Mouse (Mus musculus) kidney, embryonic 15.5 days (tissue): ENCODE data around the gene Duoxa1. TPM values are rescaled to one million over a fixed set of nuclear protein-coding genes. Genes with fewer than 3 reads are reported as not detected.

Source experiments
- ATAC-seq: fragments of 200-750 bp; cut with Nextera tagmentation; replicated peaks from 2 replicates; pipeline ENCODE4 v1.8.0; 2017; ENCODE audit warnings: moderate TSS enrichment; ENCODE audit not compliant: low FRiP score
- H3K27ac ChIP-seq: fragments of 300-500 bp; sonication (generic); 2 replicates; pipeline ENCODE4 v1.5.1; 2015; ENCODE audit warnings: mild to moderate bottlenecking, inconsistent platforms
- H3K27me3 ChIP-seq: fragments of 300-500 bp; sonication (generic); 2 replicates; pipeline ENCODE4 v1.6.1; 2015; ENCODE audit warnings: inconsistent platforms
- H3K36me3 ChIP-seq: fragments of 300-500 bp; sonication (generic); 2 replicates; pipeline ENCODE4 v1.6.1; 2015; ENCODE audit warnings: inconsistent platforms
- H3K4me1 ChIP-seq: fragments of 300-500 bp; sonication (generic); 2 replicates; pipeline ENCODE4 v1.6.1; 2015; ENCODE audit warnings: inconsistent platforms
- H3K4me2 ChIP-seq: fragments of 300-500 bp; sonication (generic); 2 replicates; pipeline ENCODE4 v1.6.1; 2015; ENCODE audit warnings: moderate library complexity, mild to moderate bottlenecking, inconsistent platforms
- H3K4me3 ChIP-seq: fragments of 300-500 bp; sonication (generic); replicated peaks from 2 replicates; pipeline ENCODE4 v1.5.1; 2015; ENCODE audit warnings: mild to moderate bottlenecking, inconsistent platforms
- H3K9ac ChIP-seq: fragments of 300-500 bp; sonication (generic); 2 replicates; pipeline ENCODE4 v1.6.1; 2015; ENCODE audit warnings: mild to moderate bottlenecking, inconsistent platforms
- H3K9me3 ChIP-seq: fragments of 300-500 bp; sonication (generic); replicated peaks from 2 replicates; pipeline ENCODE4 v1.6.1; 2016; ENCODE audit warnings: inconsistent platforms
- WGBS: fragments of 180-500 bp; shearing (Covaris S2); methylation state at CpG from one replicate; pipeline ENCODE4 v1.1.7; 2015; ENCODE audit warnings: mixed read lengths; 5-methylcytosine and 5-hydroxymethylcytosine counted together
- polyA plus RNA-seq: library from polyadenylated mRNA; unstranded; fragments of >200 nt; fragmentation: Nextera tagmentation; extraction: Ambion mirVana; gene quantifications from 2 replicates; pipeline ENCODE4 v1.2.1, GENCODE M21; 2015

The Duoxa1 gene
- polyA plus RNA-seq, 1 experiment from 2014 or later: 0.10 TPM

DNA sequence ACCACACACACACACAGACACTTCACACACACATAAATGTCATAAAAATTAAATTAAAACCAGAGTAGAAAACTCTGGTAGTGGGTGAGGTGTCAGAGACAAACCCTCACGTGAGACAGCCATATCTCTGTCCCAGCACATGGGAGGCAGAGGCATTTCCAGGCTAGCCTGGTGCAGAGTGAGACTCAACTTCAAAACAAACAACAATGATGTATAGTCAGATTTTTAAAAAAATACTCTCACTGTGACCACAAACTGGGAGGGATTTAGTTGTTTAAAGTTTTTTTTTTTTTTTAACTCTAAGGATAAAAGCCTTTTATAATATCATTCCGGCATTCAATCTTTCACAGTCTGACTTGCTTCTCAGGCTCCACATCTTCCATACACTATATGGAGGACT is 11.8 kb upstream of the Duoxa1 start:
- no peak overlapping the region for H3K27ac ChIP-seq
- ATAC-seq: no peak
- WGBS: 62% methylated on average over 2 of the region's 2 CpGs
- H3K9me3 ChIP-seq: no peaks in the 10 kb centered on the region
- H3K27me3 ChIP-seq: no peaks in the 10 kb centered on the region
- H3K4me1 ChIP-seq: no peaks in the 10 kb centered on the region
- H3K4me3 ChIP-seq: no peak overlapping the region
- no peak overlapping the region for H3K4me2 ChIP-seq
- H3K9ac ChIP-seq: no peak overlapping the region
- H3K36me3 ChIP-seq: no peaks in the 10 kb centered on the region

DNA sequence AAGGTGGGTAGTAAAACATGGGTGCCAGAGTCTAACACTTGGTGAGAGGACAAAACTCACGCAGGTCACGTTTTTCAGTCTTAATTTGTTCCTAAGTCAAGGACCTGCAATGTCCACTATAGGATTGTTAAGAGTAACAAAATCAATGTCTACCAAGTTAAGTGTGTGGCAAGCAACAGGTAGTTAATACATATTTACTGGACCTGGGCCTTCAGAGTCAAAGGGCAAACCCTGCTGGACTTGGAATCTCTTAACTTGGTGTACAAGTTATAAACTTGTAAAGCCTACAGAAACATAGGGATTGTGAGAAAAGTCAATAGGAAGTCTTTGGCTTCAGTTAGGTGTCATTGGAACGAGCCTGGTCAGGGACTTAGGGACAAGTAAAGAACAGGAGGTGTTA is 11.1 kb upstream of the Duoxa1 start:
- Histone ChIP-seq H3K9me3 (no peaks in the 10 kb centered on the region), H3K9ac (no peak overlapping the region), H3K4me1 (no peaks in the 10 kb centered on the region), H3K4me3 (no peak overlapping the region), H3K36me3 (no peaks in the 10 kb centered on the region), H3K4me2 (no peak overlapping the region), H3K27ac (no peak overlapping the region), H3K27me3 (no peaks in the 10 kb centered on the region)
- ATAC-seq: no peak
- 65% methylated on average over 3 of the region's 3 CpGs for WGBS

DNA sequence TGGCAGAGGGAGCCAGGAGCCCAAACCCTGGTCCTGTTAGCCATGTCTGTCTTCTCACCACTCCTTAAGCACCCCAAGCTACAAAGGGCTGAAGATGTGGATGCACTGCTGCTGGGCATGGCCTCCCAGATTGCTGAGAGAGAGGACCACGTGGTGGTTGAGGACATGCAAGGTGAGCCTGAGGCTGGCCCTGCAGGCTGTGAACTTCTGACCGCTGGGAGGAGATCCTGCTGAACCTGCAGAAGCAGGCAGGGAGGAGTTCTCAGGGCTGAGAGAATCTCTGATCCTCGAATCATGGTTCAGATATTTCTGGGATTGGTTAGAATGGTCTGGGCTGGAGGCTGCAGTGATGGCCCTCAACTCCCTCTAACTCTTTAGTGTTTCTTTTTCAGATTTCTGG is 10.4 kb upstream of the Duoxa1 start:
- Histone ChIP-seq H3K27me3 (no peaks in the 10 kb centered on the region), H3K27ac (no peak overlapping the region), H3K9ac (no peak overlapping the region), H3K4me1 (no peaks in the 10 kb centered on the region), H3K9me3 (no peaks in the 10 kb centered on the region), H3K4me3 (no peak overlapping the region), H3K36me3 (no peaks in the 10 kb centered on the region), H3K4me2 (no peak overlapping the region)
- no peak for ATAC-seq
- 66% methylated on average over 3 of the region's 3 CpGs for WGBS

DNA sequence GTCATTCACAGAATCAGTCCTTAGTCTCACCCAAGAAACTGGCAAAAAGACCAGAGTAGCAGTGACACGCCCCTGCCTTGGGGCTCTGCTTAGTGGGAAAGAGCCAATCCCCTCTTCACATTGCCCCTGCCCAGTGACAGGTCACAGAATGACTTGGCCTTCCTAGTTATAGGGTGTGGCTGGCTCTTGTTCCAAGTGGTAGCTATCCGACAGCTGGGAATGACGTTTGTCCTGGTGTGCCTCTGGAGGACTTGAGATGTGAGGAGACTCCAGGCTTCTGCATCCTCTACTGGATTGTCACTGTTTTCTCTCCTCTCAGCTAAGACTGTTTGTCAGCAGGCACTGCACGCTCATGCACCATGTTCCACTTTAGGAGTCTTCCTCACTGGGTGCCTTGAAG is 3.9 kb upstream of the Duoxa1 start:
- Histone ChIP-seq H3K9me3 (no peaks in the 10 kb centered on the region), H3K4me2 (no peak overlapping the region), H3K9ac (no peak overlapping the region), H3K36me3 (no peaks in the 10 kb centered on the region), H3K4me1 (peaks cover 11% of the 10 kb centered on the region), H3K27ac (no peak overlapping the region), H3K4me3 (no peak overlapping the region), H3K27me3 (peaks cover 36% of the 10 kb centered on the region)
- 60% methylated on average over 4 of the region's 4 CpGs for WGBS
- no peak for ATAC-seq

DNA sequence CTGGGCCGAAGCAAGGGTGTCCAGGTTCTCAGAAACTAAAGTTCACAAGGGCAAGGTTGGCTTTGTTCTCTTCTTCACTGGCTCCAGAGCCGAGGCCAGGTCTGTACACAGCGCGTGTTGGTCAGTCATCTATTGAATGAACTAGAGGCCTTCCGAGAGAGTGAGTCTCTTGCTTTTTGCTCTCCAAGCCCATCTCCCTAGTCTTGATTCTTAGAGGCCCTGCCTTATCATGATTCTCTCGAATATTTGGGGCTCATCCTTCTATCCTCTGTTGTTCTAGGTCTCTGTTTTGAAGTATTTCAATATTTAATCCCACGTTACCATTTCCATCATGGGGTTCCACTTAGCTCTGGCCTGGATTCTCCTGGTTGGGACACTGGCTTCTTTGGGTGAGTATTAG is 1.8 kb upstream of the Duoxa1 start, which contains the start of gene Duox1:
Duox1 (plus strand) TSS at position 301 of the 400 bp plus-strand sequence.
- no peak within 1 kb of the TSS for H3K27ac ChIP-seq
- peaks cover 56% of the 10 kb centered on the region for H3K27me3 ChIP-seq
- H3K9me3 ChIP-seq: no peaks in the 10 kb centered on the region
- no peak within 1 kb of the TSS for H3K4me2 ChIP-seq
- no peaks in the 10 kb centered on the region for H3K36me3 ChIP-seq
- H3K4me1 ChIP-seq: peaks cover 11% of the 10 kb centered on the region
- ATAC-seq: no peak
- WGBS: 87% methylated on average over 7 of the region's 7 CpGs
- no peak within 1 kb of the TSS for H3K4me3 ChIP-seq
- H3K9ac ChIP-seq: no peak within 1 kb of the TSS

DNA sequence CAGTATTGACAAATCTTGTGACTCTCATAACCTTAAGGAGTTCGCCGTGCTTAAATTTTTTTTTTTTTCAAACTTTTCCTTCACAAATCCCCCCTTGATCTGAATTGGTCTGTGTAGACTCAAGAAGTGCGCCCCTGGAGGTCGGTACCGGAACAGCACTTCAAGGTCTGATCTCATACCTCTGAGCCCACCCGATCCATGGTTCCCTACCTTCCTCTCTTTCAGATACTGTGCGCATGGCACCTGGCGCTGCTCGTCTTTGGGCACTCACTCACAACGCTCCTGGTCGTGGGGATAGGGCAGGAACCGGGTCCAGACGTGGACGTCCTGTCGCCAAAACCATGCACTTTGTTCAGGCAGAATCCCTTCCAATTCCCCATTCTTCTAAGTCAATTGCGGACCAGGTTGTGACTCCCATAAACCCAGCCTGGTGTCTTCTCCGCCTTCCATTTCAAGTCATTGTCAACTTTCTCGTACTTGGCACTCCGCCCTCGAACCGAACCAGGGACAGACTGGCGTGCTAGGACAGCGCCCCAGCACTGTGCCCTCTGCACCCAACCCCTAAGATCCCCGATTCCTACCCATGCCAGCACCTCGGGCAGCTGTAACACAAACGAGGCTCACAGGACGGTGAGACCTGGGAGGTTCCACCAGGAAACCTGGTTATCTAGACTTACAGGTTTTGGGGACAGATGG is 660 bp downstream of the Duoxa1 start:
- Histone ChIP-seq H3K9ac (no peak overlapping the region), H3K27ac (no peak overlapping the region), H3K4me2 (peak overlapping the region; percentile 58), H3K4me1 (peaks cover 11% of the 10 kb centered on the region), H3K9me3 (no peaks in the 10 kb centered on the region), H3K4me3 (peak overlapping the region; percentile 33), H3K36me3 (no peaks in the 10 kb centered on the region), H3K27me3 (peaks cover 79% of the 10 kb centered on the region)
- 0 out of 2 replicates have a peak, but pooled peaks have one; percentile 17 for ATAC-seq
- 3% methylated on average over 27 of the region's 27 CpGs for WGBS

DNA sequence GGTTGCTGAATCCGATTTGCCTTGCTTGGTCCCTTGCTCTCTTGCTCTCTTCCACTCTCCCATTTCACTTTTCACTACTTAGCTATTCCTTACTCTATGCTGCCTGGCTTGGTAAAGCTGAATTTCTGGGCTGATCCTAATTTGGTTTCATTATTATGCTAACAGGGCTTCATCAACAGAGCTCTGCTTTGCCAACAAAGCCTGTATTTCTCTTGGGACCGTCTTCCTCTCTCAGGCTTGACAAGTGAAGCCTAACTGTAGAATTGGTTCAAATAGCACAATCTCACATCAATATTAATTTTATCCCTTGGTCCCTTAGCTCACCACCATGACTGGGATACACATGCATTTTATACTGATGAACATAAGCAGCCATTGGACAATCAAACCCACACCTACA is 2.0 kb downstream of the Duoxa1 start:
- Histone ChIP-seq H3K4me3 (no peak overlapping the region), H3K9me3 (no peaks in the 10 kb centered on the region), H3K27ac (no peak overlapping the region), H3K4me2 (no peak overlapping the region), H3K27me3 (peaks cover 89% of the 10 kb centered on the region), H3K36me3 (no peaks in the 10 kb centered on the region), H3K4me1 (peaks cover 11% of the 10 kb centered on the region), H3K9ac (no peak overlapping the region)
- no peak for ATAC-seq
- WGBS: 49% methylated on average over 2 of the region's 2 CpGs

DNA sequence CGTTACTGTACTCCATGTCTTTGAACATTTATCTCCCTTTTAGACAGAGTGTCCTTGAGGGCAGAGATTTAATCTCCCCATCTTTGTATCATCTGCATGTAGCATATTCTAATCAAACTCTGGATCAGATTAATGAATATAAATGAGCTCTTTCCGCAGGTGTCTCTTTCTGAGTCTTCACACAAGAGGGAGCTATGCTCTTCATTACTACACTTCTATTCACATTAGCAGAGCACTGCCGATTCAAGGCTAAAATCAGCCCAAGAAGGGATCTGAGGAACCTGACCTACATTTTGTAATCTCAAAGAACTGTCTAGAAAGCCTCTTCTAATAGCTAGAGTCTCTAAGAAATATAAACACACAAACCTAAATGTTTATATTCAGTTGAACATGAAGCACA is 3.9 kb downstream of the Duoxa1 start:
- Histone ChIP-seq H3K27ac (no peak overlapping the region), H3K27me3 (peaks cover 97% of the 10 kb centered on the region), H3K4me3 (no peak overlapping the region), H3K9me3 (no peaks in the 10 kb centered on the region), H3K9ac (no peak overlapping the region), H3K36me3 (no peaks in the 10 kb centered on the region), H3K4me2 (no peak overlapping the region), H3K4me1 (peaks cover 11% of the 10 kb centered on the region)
- 46% methylated on average over 3 of the region's 3 CpGs for WGBS
- no peak for ATAC-seq

DNA sequence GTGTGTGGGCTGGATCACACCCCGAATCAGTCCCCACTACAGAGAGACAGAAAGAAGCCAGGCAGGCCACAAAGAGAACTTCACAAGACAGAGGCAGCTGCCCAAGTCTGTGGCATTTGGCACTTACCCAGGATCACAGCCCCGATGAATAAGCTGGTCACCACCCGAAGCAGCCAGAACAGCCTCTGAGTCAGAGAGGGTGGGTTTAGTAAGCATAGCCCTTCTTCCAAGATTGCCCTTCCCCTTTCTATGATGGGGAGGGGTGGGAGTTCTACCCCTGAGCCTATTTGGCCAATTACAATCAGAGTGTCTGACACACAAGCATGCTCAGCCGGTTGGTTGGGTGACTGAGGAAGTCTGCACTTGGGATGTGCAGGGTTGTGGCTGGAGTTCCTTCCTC is 7.3 kb downstream of the Duoxa1 start:
- Histone ChIP-seq H3K9ac (no peak overlapping the region), H3K4me3 (no peak overlapping the region), H3K36me3 (no peaks in the 10 kb centered on the region), H3K27me3 (peaks cover 97% of the 10 kb centered on the region), H3K27ac (no peak overlapping the region), H3K9me3 (no peaks in the 10 kb centered on the region), H3K4me1 (peaks cover 11% of the 10 kb centered on the region), H3K4me2 (no peak overlapping the region)
- ATAC-seq: no peak
- WGBS: 51% methylated on average over 4 of the region's 4 CpGs

DNA sequence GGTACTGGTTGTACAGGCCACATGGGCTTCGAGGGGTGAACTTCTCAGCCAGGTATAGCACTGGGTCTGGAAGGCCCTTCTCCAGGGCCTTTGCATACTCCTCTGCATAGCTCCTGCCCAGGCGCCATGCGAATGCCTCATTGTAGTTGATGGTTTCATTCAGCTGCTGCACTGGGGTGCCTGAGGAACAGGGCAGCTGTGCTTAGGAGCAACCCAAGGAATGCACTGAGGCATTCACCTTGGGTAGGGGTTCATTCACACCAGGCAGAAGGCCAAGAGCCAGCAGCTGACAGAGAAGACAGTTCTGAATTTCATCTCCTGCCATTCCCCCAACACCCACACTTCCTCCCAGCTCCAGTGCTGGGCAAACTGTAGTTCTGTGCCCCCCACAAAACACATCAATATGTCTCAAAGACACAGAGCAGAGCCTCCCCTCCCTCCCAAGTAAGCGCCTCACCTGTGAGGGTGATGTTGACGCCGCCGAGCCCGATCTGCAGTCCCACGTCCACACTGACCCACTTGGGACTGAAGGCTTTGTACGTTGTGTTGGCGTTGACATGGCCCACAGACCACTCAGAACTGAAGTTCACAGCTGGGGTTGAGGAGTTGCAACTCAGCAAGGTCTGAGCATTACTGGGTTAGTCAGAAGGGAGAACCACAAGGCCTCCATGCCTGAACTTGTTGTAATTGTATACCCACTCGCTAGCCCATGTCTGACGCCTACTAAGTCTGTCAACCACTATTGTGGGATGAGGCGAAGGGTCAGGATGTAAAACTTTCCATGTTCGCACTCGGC is 8.2 kb downstream of the Duoxa1 start:
- Histone ChIP-seq H3K4me1 (peaks cover 17% of the 10 kb centered on the region), H3K27me3 (peaks cover 97% of the 10 kb centered on the region), H3K36me3 (no peaks in the 10 kb centered on the region), H3K9me3 (no peaks in the 10 kb centered on the region), H3K4me3 (no peak overlapping the region), H3K4me2 (no peak overlapping the region), H3K27ac (no peak overlapping the region), H3K9ac (no peak overlapping the region)
- ATAC-seq: no peak
- 78% methylated on average over 16 of the region's 16 CpGs for WGBS

DNA sequence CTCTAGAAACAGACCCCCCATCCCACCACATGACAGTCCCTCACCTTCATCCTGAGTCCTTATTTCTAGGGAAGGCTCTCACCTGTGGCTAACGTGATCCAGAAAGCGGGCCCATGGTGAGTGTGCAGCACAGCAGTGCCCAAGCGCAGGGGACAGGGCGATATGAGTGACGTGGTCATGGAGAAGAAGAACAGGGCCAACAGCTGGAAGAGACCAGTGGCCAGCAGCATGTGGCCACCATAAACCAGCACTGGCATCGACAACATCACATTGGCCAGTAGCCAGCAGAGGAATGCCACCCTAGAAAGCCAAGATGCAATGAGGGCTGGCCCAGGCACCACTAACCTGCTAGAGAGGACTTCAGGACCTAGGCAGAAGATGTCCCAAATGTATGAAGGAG is 9.0 kb downstream of the Duoxa1 start:
- H3K9me3 ChIP-seq: no peaks in the 10 kb centered on the region
- H3K27ac ChIP-seq: no peak overlapping the region
- H3K4me1 ChIP-seq: peaks cover 17% of the 10 kb centered on the region
- WGBS: 92% methylated on average over 6 of the region's 6 CpGs
- H3K27me3 ChIP-seq: peaks cover 97% of the 10 kb centered on the region
- no peak overlapping the region for H3K9ac ChIP-seq
- no peak for ATAC-seq
- no peak overlapping the region for H3K4me3 ChIP-seq
- no peaks in the 10 kb centered on the region for H3K36me3 ChIP-seq
- no peak overlapping the region for H3K4me2 ChIP-seq

DNA sequence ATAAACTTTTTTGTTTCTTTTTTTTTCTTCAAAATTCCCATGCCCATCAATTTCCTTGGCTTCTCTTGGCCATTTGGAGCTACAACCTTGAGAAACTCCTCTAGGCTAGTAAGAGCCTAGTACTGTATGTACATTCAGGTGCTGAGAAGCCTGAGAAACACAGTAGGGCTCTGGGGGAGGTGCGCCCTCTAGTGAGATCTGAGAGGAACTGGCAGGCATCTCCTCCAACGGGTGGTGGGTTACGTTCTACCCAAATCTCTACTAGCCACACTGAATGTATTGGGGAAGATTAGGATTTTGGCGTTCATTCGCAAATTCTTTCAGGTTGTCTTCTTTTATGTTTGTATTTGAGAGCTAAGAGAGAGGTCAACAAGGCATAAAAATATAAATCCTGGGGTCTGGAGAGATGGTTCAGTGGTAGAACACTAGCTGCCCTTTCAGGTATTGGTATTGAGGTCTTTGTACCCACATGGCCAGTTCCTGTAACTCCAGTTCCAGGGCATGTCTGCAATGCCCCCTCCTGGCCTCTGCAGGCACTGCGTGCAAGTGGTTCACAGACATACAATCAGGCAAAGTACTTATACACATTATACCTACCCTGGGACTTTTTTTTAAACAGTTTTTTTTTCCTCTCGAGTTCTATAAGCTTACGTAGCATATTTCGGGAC is 10.8 kb downstream of the Duoxa1 start:
- H3K4me2 ChIP-seq: no peak overlapping the region
- H3K9me3 ChIP-seq: no peaks in the 10 kb centered on the region
- no peak overlapping the region for H3K9ac ChIP-seq
- no peaks in the 10 kb centered on the region for H3K36me3 ChIP-seq
- H3K27ac ChIP-seq: no peak overlapping the region
- 15% methylated on average over 9 of the region's 9 CpGs for WGBS
- no peak; the same call in 1 of the 2 replicates for ATAC-seq
- no peak overlapping the region for H3K4me3 ChIP-seq
- peaks cover 34% of the 10 kb centered on the region for H3K4me1 ChIP-seq
- peaks cover 99% of the 10 kb centered on the region for H3K27me3 ChIP-seq
